23 mouse cellular contexts compared by ENCODE assay signal in the genomic region with DNA sequence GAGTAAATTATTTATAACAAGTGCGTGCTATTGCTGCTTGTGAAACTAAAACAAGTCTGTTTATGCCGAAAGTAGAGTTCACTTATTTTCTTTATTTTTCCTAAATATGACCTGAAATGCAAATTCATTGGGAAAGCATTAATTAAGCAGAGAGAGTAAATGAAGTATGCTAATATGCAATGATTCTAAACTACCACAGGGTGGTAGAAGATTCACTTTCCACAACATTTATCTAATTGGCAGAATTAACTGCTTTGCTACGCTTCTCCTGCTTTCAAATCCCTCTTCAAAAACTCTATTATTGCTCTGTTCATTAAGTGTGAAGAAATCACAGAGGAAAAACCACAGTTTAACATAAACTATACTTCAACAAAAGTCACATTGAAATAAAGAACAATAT.
DNase-seq lines count a peak whose midpoint lies in the region; ATAC-seq and TF ChIP-seq lines count a peak whose summit lies in the region.
"Had no signal": no experiment of that assay in that cellular context is flagged by ENCODE, and none has a peak within 500 bp of the region (broad histone marks: within the 10 kb centered on the region; RNA-seq: fewer than 3 reads in every experiment).

No protein-coding gene starts in this region.

- TF ChIP-seq RAD21 in MEL (IDR thresholded peaks at IDR 0.05; ENCODE audit: low read depth, low read length): peak; percentile 24

- no peak for DNase-seq in kidney, postnatal 0 days (ENCODE audit: low spot score)
- no peak for DNase-seq in kidney, postnatal 25 days
- DNase-seq in A20 (ENCODE audit: low read depth, low spot score): peak; percentile 22
- no peak for DNase-seq in MEL (ENCODE audit: low read depth, low spot score)
- peak; percentile 2 for DNase-seq in telencephalon, adult 2 months (ENCODE audit: low read depth, low spot score)
- DNase-seq in retina, postnatal 1 day: no peak
- DNase-seq: adrenal gland, postnatal 10 days; B cell, adult 2 months; cerebellum, adult 11 months; cerebellum, adult 8-10 months; cerebellum, postnatal 14 days; embryo, embryonic 11 days; gastrocnemius, postnatal 36 days; heart, adult 11 months; heart, postnatal 36 days had no signal

- H3K79me2 ChIP-seq in MEL (ENCODE audit: control insufficient read depth, insufficient read depth, low read length, poor library complexity): no peaks in the 10 kb centered on the region

- TF ChIP-seq EP300 in MEL (IDR thresholded peaks at IDR 0.05; ENCODE audit: low read depth in 1 of 2, low read length in 2 of 2): no peak

- no peaks in the 10 kb centered on the region for H3K36me3 ChIP-seq in kidney, postnatal 0 days (ENCODE audit: insufficient read depth, low read length)
- H3K36me3 ChIP-seq in MEL (ENCODE audit: control insufficient read depth in 1 of 2, insufficient read depth in 2 of 2, low read length in 2 of 2): no peaks in the 10 kb centered on the region
- H3K36me3 ChIP-seq: embryonic facial prominence, embryonic 15.5 days; forebrain, embryonic 10.5 days; G1E; heart, embryonic 13.5 days; hindbrain, embryonic 13.5 days; intestine, embryonic 15.5 days had no signal

- H3K4me2 ChIP-seq in kidney, postnatal 0 days (ENCODE audit: low read length): no peak overlapping the region
- H3K4me2 ChIP-seq: embryonic facial prominence, embryonic 15.5 days; heart, embryonic 13.5 days; hindbrain, embryonic 13.5 days; intestine, embryonic 15.5 days had no signal

- no peak overlapping the region for H3K4me3 ChIP-seq in kidney, postnatal 0 days (replicated peaks; ENCODE audit: low read depth, low read length)
- H3K4me3 ChIP-seq in MEL (ENCODE audit: control insufficient read depth in 1 of 2, insufficient read depth in 1 of 2, low read depth in 2 of 2, low read length in 2 of 2): no peak overlapping the region
- H3K4me3 ChIP-seq: embryonic facial prominence, embryonic 15.5 days; erythroblast, embryonic 14.5 days; forebrain, embryonic 10.5 days; heart, embryonic 13.5 days; hindbrain, embryonic 13.5 days; intestine, embryonic 15.5 days had no signal

- TF ChIP-seq POLR2A in MEL (IDR thresholded peaks at IDR 0.05; ENCODE audit: control insufficient read depth in 1 of 2, insufficient read depth in 1 of 2, low read depth in 1 of 2, low read length in 2 of 2, poor library complexity in 1 of 2): no peak

- H3K27ac ChIP-seq in kidney, postnatal 0 days: no peak overlapping the region
- H3K27ac ChIP-seq in MEL (ENCODE audit: control insufficient read depth, low read depth, low read length): no peak overlapping the region
- H3K27ac ChIP-seq: embryonic facial prominence, embryonic 15.5 days; forebrain, embryonic 10.5 days; heart, embryonic 13.5 days; hindbrain, embryonic 13.5 days; intestine, embryonic 15.5 days had no signal

- ATAC-seq in kidney, postnatal 0 days (replicated peaks; ENCODE audit: low FRiP score, low read depth): no peak
- ATAC-seq: CD4-positive, CD25-positive, alpha-beta regulatory T cell, adult 4 months; intestine, embryonic 15.5 days had no signal

- H3K9ac ChIP-seq in kidney, postnatal 0 days (ENCODE audit: low read depth, low read length): no peak overlapping the region
- H3K9ac ChIP-seq in MEL (ENCODE audit: control insufficient read depth, low read depth, low read length, poor library complexity, severe bottlenecking): no peak overlapping the region
- H3K9ac ChIP-seq: embryonic facial prominence, embryonic 15.5 days; heart, embryonic 13.5 days; hindbrain, embryonic 13.5 days; intestine, embryonic 15.5 days had no signal

- TF ChIP-seq CTCF in kidney, postnatal 0 days (IDR thresholded peaks at IDR 0.05; ENCODE audit: low read depth): peak; percentile 32; the same call in 1 of the 2 replicates
- TF ChIP-seq CTCF in MEL (IDR thresholded peaks at IDR 0.05 in 2 of 3, conservative IDR thresholded peaks at IDR 0.05 in 1 of 3; ENCODE audit: control insufficient read depth in 1 of 3, insufficient read depth in 1 of 3, low read depth in 2 of 3, low read length in 3 of 3, poor library complexity in 1 of 3, severe bottlenecking in 1 of 3): peak in 1 of 3 experiments; percentile 7; a peak in 1 of 6 replicates

- H3K9me3 ChIP-seq in kidney, postnatal 0 days (replicated peaks; ENCODE audit: low read length): no peaks in the 10 kb centered on the region
- no peaks in the 10 kb centered on the region for H3K9me3 ChIP-seq in MEL (replicated peaks; ENCODE audit: insufficient read depth, low read length)
- H3K9me3 ChIP-seq: embryonic facial prominence, embryonic 15.5 days; forebrain, embryonic 10.5 days; heart, embryonic 13.5 days; hindbrain, embryonic 13.5 days; intestine, embryonic 15.5 days had no signal

- no peaks in the 10 kb centered on the region for H3K27me3 ChIP-seq in kidney, postnatal 0 days (ENCODE audit: insufficient read depth, low read length)
- H3K27me3 ChIP-seq in MEL (ENCODE audit: control insufficient read depth in 1 of 2, insufficient read depth in 2 of 2, low read length in 2 of 2): no peaks in the 10 kb centered on the region
- H3K27me3 ChIP-seq: embryonic facial prominence, embryonic 15.5 days; heart, embryonic 13.5 days; hindbrain, embryonic 13.5 days; intestine, embryonic 15.5 days had no signal

- WGBS in kidney, postnatal 0 days: 77% methylated on average over 3 of the region's 3 CpGs

- no peaks in the 10 kb centered on the region for H3K4me1 ChIP-seq in kidney, postnatal 0 days (replicated peaks; ENCODE audit: insufficient read depth, low read length)
- H3K4me1 ChIP-seq in MEL (ENCODE audit: control insufficient read depth in 1 of 2, insufficient read depth in 2 of 2, low read length in 2 of 2): no peaks in the 10 kb centered on the region
- H3K4me1 ChIP-seq: embryonic facial prominence, embryonic 15.5 days; forebrain, embryonic 10.5 days; heart, embryonic 13.5 days; hindbrain, embryonic 13.5 days; intestine, embryonic 15.5 days had no signal

TF ChIP-seq in MEL, 35 proteins besides CTCF, POLR2A, EP300 and RAD21:
- TF ChIP-seq SMC3 (IDR thresholded peaks at IDR 0.05; ENCODE audit: low read depth, low read length) (peak; percentile 29; the same call in 1 of the 2 replicates), ZMIZ1 (IDR thresholded peaks at IDR 0.05; ENCODE audit: low read depth, low read length) (no peak), CHD1 (IDR thresholded peaks at IDR 0.05; ENCODE audit: low read depth, low read length) (no peak), UBTF (IDR thresholded peaks at IDR 0.05; ENCODE audit: borderline replicate concordance, insufficient read depth, low read depth, low read length) (no peak), GABPA (IDR thresholded peaks at IDR 0.05; ENCODE audit: low read depth, low read length) (no peak)

Comparison
In these comparisons a context has a peak if more than half of its experiments do, and no peak if none do; other contexts are left out.
1. DNase-seq: peak in A20 (single experiment) and telencephalon, adult 2 months (single experiment); none in kidney, postnatal 0 days (single experiment), kidney, postnatal 25 days (0 of 2), MEL (single experiment) and retina, postnatal 1 day (single experiment).